Mouse (Mus musculus) erythroid progenitor cell, adult 5-6 weeks (primary cell): Measurements from ENCODE around the gene Etl4. TPM values are rescaled to one million over a fixed set of nuclear protein-coding genes. Genes with fewer than 3 reads are reported as not detected.

Source experiments
- ATAC-seq: replicated peaks from 2 replicates; pipeline ENCODE4 v1.8.0; 2016; ENCODE audit warnings: moderate number of reproducible peaks, mild to moderate bottlenecking, moderate TSS enrichment, inconsistent platforms; ENCODE audit not compliant: poor library complexity, low FRiP score, severe bottlenecking
- total RNA-seq, 2 experiments: library from RNA; stranded (forward) in 1 of 2; stranded (reverse) in 1 of 2; fragments of 150-400 nt in 1 of 2; fragments of 186-747, 209-891 nt in 1 of 2; gene quantifications; 2 replicates each; pipeline versions ENCODE4 v1.2.3 to v1.2.4; 2015 to 2017; ENCODE audit warnings: low replicate concordance in 2 of 2

Gene Etl4
- total RNA-seq, 2 experiments from 2014 or later, result not detected

DNA sequence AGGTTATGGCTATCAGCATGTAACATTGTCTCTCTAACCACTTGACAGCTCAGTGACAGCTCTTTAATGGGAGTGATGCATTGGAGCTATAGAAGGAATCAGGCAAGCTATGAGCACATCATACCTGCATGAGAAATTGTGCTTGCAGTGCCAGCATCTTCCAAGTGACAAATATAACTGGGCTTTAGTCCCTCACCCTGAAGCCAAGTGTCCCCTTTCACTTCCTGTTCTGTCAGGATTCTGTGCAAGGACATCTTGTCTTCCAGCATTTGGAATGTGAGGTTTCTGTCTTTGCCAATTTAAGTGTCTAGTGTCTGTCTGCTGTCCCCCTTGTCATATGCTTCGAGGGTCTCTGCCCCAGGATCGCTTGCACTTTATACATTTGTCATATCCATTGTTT lies 693.1 kb downstream of the Etl4 start:
- no peak for ATAC-seq

- ATAC-seq, result no peak
Measured at GRCm38 (mm10) chr2:20603536-20603935, 694.0 kb downstream of the Etl4 start.

DNA sequence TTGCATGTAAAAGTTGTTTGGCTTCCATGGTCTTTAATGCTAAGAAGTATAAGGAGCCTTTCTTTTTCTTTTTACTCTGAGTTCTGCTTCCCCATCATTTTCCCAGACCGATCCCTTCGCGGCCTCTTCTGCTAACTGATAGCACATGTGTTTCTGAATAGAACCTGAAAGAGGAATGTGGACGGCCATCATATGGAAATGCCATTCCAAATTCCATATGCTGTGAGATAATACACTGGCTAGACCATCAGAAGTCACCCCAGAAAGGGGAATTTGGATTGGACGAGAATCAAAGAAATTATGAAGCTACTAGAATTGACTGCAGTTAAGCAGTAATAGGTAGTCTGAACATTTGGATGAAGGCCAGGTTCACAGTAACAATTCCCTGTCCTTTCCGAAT lies 694.4 kb downstream of the Etl4 start:
- ATAC-seq, result no peak

DNA sequence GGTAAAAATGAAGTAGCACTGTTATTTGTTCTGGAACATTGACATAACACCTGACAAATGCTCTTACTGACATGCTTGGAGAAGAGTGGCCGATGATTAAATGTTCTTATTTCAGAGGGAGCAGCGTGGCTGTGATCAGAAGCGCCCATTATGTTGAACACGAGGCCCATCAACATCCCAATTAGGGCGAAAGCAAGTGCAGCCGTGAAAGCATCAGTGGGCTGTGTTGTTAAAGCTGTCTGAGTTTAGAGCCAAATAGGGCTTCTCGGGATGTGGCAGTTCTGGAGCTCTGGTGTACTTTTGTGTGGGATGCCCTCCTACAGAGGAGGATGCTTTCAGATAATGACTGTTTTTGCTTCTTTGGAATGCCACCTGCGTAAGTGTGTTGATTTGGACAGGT lies 699.6 kb downstream of the Etl4 start:
- ATAC-seq, result no peak

GRCm38 (mm10) chr2:20615948-20616347 lies 706.4 kb downstream of the Etl4 start:
- ATAC-seq, result no peak

DNA sequence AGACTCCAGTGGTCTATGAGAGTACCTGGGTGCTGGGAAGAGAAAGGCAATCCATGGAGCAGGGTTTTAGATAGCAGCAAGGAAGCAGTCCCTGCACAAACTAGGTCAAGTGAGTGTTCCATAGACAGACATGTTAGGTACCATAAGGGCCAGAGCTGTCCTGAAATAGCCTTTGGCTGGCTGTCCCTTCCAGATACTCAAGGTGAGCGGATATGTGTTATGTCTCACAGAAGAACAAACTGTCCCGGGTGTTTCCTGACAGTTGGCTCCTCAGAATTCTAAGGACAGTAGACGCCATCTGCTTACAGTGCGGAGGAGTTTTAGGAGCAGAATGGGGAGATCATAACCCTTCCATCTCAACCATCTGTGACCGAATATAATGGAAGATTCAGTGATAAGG lies 708.8 kb downstream of the Etl4 start:
- no peak for ATAC-seq

GRCm38 (mm10) chr2:20619881-20620280 lies 710.3 kb downstream of the Etl4 start:
- ATAC-seq, result no peak

DNA sequence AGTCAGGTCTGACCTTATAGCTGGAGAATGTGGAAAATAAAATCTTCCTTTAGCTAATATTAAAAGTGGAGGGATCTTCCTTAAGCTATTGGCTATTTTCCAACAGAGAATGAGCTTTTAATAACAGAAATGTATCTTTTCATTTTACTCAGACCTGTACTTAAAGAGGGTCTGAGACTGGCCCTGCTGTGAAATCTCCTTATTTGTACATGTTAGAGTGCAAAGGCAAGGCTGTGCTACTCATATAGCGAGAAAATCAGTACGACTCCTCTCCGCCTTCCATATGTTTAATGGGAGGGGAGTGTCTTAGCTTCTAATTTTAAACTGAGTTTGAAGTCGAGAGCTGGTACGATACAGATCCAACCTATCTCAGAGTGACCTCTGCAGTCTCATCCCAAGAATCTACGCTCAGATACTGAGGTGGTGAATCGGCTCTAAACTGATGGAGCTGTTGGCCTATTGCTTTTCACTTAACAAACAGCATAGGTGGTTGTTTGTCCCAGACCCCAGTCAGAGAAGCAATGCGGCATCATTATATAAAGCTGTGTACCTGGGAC lies 719.7 kb downstream of the Etl4 start:
- no peak for ATAC-seq

GRCm38 (mm10) chr2:20638604-20639003 lies 729.0 kb downstream of the Etl4 start:
- no peak for ATAC-seq

DNA sequence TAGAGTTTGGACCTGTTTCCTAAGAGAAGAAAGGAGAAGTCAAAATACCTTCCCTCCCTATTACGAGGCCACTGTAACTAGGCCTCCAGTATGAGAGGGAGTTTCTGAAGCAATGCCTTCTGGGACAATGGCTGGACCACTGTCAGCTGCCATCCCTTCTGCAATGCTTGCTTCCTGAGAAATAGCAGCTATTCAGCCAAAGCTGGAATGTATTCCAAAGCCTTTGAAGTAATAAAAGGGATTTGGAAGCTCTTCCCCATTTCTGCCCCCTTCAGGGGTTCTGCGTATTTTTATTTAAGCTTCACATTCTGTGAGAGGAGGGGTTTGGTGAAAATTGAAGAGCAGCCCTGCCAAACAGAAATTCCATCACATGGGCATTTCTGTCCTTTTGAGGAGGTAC lies 730.1 kb downstream of the Etl4 start:
- ATAC-seq, result no peak

- ATAC-seq, result no peak
Measured at GRCm38 (mm10) chr2:20642818-20643217, 733.2 kb downstream of the Etl4 start.

- ATAC-seq, result no peak
Measured at GRCm38 (mm10) chr2:20649817-20650216, 740.2 kb downstream of the Etl4 start.

DNA sequence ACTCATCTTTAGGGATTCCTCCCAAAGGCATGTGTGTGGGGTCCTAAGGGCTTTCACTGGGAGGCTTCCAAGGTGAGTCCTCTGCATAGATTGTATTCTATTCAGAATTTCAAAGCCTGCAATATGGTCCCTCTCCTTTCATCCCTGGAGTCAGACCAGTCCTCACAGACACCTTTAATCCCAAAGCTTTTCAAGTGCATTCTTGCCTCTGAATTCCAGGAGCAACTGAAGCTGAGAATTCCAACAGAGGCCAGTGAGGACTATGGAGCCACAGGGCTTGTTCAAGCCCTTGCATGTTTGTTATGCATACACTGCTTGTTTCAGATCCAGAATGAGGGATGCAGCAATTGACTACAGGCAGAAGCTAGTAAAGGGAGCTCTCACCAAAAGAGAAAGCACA lies 743.5 kb downstream of the Etl4 start:
- no peak for ATAC-seq

- ATAC-seq, result no peak
Measured at GRCm38 (mm10) chr2:20654058-20654457, 744.5 kb downstream of the Etl4 start.

DNA sequence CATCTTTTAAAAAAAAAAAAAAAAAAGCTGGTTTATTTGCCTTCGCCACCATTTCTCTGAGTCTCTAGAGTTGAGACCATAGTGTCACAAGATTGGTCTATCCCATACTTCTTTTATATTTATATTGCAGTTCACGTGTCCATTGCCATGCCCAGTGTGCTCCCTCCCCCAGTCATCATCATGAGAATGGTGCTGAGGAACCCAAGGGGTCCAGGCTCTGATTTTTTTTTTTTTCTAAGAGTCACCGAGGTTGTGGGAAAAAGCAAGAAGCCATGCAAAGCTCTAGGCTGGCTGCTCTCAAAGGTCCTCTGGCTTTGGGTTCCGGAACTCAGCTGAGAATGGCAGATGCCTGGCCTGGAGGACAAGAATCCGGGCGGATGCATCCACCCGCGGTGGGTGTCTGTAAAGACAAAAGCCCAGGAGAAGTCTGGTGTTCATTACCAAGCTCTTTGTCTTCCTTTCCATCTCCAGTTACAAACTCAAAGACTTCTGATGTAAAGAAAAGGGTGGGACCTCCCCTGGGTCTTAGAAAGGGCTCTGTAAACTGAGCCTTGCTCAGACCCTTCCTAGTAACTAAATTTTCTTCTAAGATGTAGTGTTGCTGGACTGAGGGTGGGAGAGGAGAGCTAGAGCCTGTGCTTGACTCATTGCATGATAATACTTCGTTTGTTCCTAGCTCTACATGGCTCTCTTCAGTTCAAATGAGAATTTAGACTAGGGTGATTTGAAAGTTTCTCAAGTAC lies 745.2 kb downstream of the Etl4 start:
- no peak for ATAC-seq

- ATAC-seq, result no peak
Measured at GRCm38 (mm10) chr2:20655341-20655612, 745.7 kb downstream of the Etl4 start.

GRCm38 (mm10) chr2:20657856-20658255 lies 748.3 kb downstream of the Etl4 start:
- ATAC-seq, result no peak

GRCm38 (mm10) chr2:20661841-20662240 lies 752.3 kb downstream of the Etl4 start:
- ATAC-seq, result no peak

GRCm38 (mm10) chr2:20662696-20663095 lies 753.1 kb downstream of the Etl4 start:
- no peak for ATAC-seq

GRCm38 (mm10) chr2:20665309-20665971 lies 755.9 kb downstream of the Etl4 start:
- ATAC-seq, result no peak

DNA sequence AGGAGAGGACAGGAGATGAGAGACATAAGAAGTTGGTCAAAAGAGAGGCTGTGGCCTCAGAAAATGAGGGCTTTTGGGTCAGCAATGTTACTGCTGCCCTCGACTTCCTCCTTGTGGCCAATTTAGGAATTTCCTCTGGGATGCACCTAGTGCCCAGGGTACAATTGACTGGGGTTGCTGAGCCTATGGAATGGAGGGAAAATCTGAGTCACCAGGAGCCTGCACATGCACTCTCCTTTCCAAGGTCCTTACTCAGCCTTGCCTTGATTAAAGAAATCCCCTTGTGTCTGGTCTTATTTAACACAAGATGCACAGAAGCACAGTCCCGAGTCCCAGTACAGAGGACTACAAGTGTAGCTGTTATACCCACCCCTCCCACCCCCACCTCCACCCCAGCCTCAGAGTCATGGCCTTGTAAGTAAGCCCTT lies 756.5 kb downstream of the Etl4 start:
- no peak for ATAC-seq

DNA sequence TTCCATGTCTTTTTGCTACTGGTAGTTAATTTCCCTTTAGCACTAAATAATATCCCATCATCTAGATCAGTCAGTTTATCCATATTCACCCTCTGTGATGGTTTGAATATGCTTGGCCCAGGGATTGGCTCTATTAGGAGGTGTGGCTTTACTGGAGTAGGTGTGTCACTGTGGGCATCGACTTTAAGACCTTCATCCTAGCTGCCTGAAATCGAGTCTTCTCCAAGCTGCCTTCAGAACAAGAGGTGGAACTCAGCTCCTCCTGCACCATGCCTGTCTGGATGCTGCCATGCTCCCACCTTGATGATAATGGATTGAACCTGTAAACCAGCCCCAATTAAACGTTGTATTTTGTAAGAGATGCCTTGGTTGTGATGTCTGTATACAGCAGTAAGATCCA lies 758.3 kb downstream of the Etl4 start:
- ATAC-seq, result no peak
